Comparison of ENCODE assay signal across 8 mouse cellular contexts in genomic region chr4:45408427-45409132, GRCm38 (mm10). TPM values are rescaled to one million over a fixed set of nuclear protein-coding genes. Genes with fewer than 3 reads are reported as not detected.
DNase-seq lines count a peak whose midpoint lies in the region; ATAC-seq lines count a peak whose summit lies in the region.

Gene Slc25a51 (minus strand): TSS chr4:45408766.

- H3K27me3 ChIP-seq in heart, embryonic 12.5 days (replicated peaks), result no peaks in the 10 kb centered on the region
- H3K27me3 ChIP-seq in liver, embryonic 12.5 days (replicated peaks), result peaks cover 30% of the 10 kb centered on the region
- no peaks in the 10 kb centered on the region for H3K27me3 ChIP-seq in stomach, embryonic 15.5 days (replicated peaks)

- peak; percentile 97 for DNase-seq in CD4-positive helper T cell, adult 2 months (ENCODE audit: low read depth, low spot score)
- DNase-seq in brain, embryonic 18.5 days (ENCODE audit: low read depth, low spot score), result peak; percentile 89
- DNase-seq in kidney, postnatal 10 days, result peak; percentile 93
- DNase-seq in natural killer cell, adult 2 months (ENCODE audit: low spot score in 2 of 2), result peak; percentile 90 to 92

- H3K9me3 ChIP-seq in heart, embryonic 12.5 days (replicated peaks), result no peaks in the 10 kb centered on the region
- no peaks in the 10 kb centered on the region for H3K9me3 ChIP-seq in liver, embryonic 12.5 days (replicated peaks)
- H3K9me3 ChIP-seq in stomach, embryonic 15.5 days, result no peaks in the 10 kb centered on the region

- H3K4me2 ChIP-seq in heart, embryonic 12.5 days, result peak within 1 kb of the TSS; percentile 73
- peak within 1 kb of the TSS; percentile 95 for H3K4me2 ChIP-seq in liver, embryonic 12.5 days
- H3K4me2 ChIP-seq in stomach, embryonic 15.5 days, result peak within 1 kb of the TSS; percentile 88

- peak within 1 kb of the TSS; percentile 97 for H3K9ac ChIP-seq in heart, embryonic 12.5 days
- H3K9ac ChIP-seq in liver, embryonic 12.5 days, result peak within 1 kb of the TSS; percentile 99
- H3K9ac ChIP-seq in stomach, embryonic 15.5 days, result peak within 1 kb of the TSS; percentile 93

- peak within 1 kb of the TSS; percentile 88 for H3K27ac ChIP-seq in heart, embryonic 12.5 days (ENCODE audit: poor library complexity, severe bottlenecking)
- peak within 1 kb of the TSS; percentile 99 for H3K27ac ChIP-seq in liver, embryonic 12.5 days
- H3K27ac ChIP-seq in stomach, embryonic 15.5 days, result peak within 1 kb of the TSS; percentile 91

- peak within 1 kb of the TSS; percentile 97 for H3K4me3 ChIP-seq in heart, embryonic 12.5 days
- H3K4me3 ChIP-seq in liver, embryonic 12.5 days, result peak within 1 kb of the TSS; percentile 90
- peak within 1 kb of the TSS; percentile 91 for H3K4me3 ChIP-seq in stomach, embryonic 15.5 days (replicated peaks)

- H3K36me3 ChIP-seq in heart, embryonic 12.5 days, result peaks cover 10% of the 10 kb centered on the region
- peaks cover 22% of the 10 kb centered on the region for H3K36me3 ChIP-seq in liver, embryonic 12.5 days
- H3K36me3 ChIP-seq in stomach, embryonic 15.5 days, result peaks cover 7% of the 10 kb centered on the region; the same call in 1 of the 2 replicates

- ATAC-seq in erythroid progenitor cell, adult 5-6 weeks (replicated peaks; ENCODE audit: low FRiP score, poor library complexity, severe bottlenecking), result peak; percentile 65
- ATAC-seq in heart, embryonic 12.5 days (ENCODE audit: insufficient number of reproducible peaks, low FRiP score), result peak; percentile 97
- peak; percentile 91 for ATAC-seq in liver, embryonic 12.5 days
- ATAC-seq in stomach, embryonic 15.5 days (ENCODE audit: insufficient read depth, low FRiP score, low read depth), result peak; percentile 94

- peaks cover 45% of the 10 kb centered on the region for H3K4me1 ChIP-seq in heart, embryonic 12.5 days (replicated peaks)
- peaks cover 55% of the 10 kb centered on the region for H3K4me1 ChIP-seq in liver, embryonic 12.5 days
- peaks cover 20% of the 10 kb centered on the region for H3K4me1 ChIP-seq in stomach, embryonic 15.5 days

- under 1% methylated on average over 67 of the region's 67 CpGs for WGBS in heart, embryonic 12.5 days
- WGBS in liver, embryonic 12.5 days (ENCODE audit: insufficient replicate concordance), result under 1% methylated on average over 58 of the region's 67 CpGs
- under 1% methylated on average over 64 of the region's 67 CpGs for WGBS in stomach, embryonic 15.5 days

RNA-seq across cellular contexts. Expression of gene Slc25a51, which starts in this region (rescaled TPM):
- 261 and 374 TPM in 2 replicates for total RNA-seq in erythroid progenitor cell, adult 5-6 weeks (2015; ENCODE audit: low replicate concordance)
- 263 and 320 TPM in 2 replicates for total RNA-seq in erythroid progenitor cell, adult 5-6 weeks (2017; ENCODE audit: low replicate concordance)
- 73.4 and 75.6 TPM in 2 replicates for polyA plus RNA-seq in heart, embryonic 12.5 days (2016; fragmentation: Nextera tagmentation; extraction: Ambion mirVana)
- polyA plus RNA-seq in liver, embryonic 12.5 days (2016; fragmentation: Nextera tagmentation; extraction: Ambion mirVana), result 81.0 and 81.3 TPM in 2 replicates
- 60.7 and 68.7 TPM in 2 replicates for polyA plus RNA-seq in stomach, embryonic 15.5 days (2015; fragmentation: Nextera tagmentation; extraction: Ambion mirVana)

Comparison
In these comparisons a context has a peak if more than half of its experiments do, and no peak if none do; other contexts are left out.
1. Peak in every context shown above with its lines: DNase-seq, ATAC-seq, H3K4me3 ChIP-seq and H3K27ac ChIP-seq.